Mouse (Mus musculus) small intestine, adult 2 months (tissue): Measurements from ENCODE around the gene Kcnc3.
A peak's percentile ranks its signal among the peaks of the same experiment; 100 is the strongest.

Experiments used
- CTCF ChIP-seq: fragments of 200-500 bp; IDR thresholded peaks from 2 replicates; pipeline ENCODE4 v1.5.1; 2012; ENCODE audit warnings: low read depth, mild to moderate bottlenecking, control low read depth, inconsistent platforms, low read length, moderate library complexity, mixed read lengths; ENCODE audit not compliant: insufficient replicate concordance, insufficient read length; ENCODE audit errors: extremely low read depth
- POLR2A ChIP-seq: fragments of 200-500 bp; IDR thresholded peaks from 2 replicates; pipeline ENCODE4 v1.6.1; 2012; ENCODE audit warnings: low read depth, mild to moderate bottlenecking, control low read depth, inconsistent platforms, low read length, moderate library complexity

DNA sequence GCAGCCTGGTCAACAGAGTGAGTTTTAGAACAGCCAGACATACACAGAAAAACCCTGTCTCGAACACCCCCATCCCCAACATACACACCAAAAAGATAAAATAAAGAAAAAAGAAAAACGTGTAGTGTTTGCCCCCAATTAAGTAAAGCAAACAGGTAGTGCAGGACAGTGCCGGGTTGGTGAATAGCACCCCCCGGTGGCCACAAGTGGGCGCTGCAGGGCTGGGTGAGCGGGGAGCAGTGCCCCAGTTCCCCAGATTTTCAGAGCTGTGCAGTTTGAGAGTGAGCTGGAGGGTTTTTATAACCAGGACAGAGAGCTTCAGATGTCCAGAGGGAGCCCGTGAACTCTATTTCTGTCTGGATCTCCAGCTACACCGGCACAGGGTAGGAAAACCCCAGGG lies 51.4 kb downstream of the Kcnc3 start:
- TF ChIP-seq CTCF (peak; percentile 74; the same call in 1 of the 2 replicates), POLR2A (no peak)
